Mouse (Mus musculus) MEL (cell line): ENCODE results near the gene Piezo1.

Experiments
- CTCF ChIP-seq, 3 experiments: IDR thresholded peaks in 2 of 3; conservative IDR thresholded peaks in 1 of 3; 2 replicates each; pipeline ENCODE4 v1.5.1; 2011 to 2012; ENCODE audit warnings: low read length in 3 of 3, low read depth in 2 of 3, mild to moderate bottlenecking in 2 of 3, improper control_type of control experiment in 1 of 3, inconsistent platforms in 1 of 3, mixed read lengths in 1 of 3, moderate library complexity in 1 of 3; ENCODE audit not compliant: control insufficient read depth in 1 of 3, insufficient read depth in 1 of 3, poor library complexity in 1 of 3, severe bottlenecking in 1 of 3
- POLR2A ChIP-seq, 2 experiments: IDR thresholded peaks; 2 replicates each; pipeline ENCODE4 v1.6.1; 2011 to 2012; ENCODE audit warnings: low read length in 2 of 2, mild to moderate bottlenecking in 2 of 2, control low read depth in 1 of 2, improper control_type of control experiment in 1 of 2, low read depth in 1 of 2, moderate library complexity in 1 of 2; ENCODE audit not compliant: control insufficient read depth in 1 of 2, insufficient read depth in 1 of 2, poor library complexity in 1 of 2

DNA sequence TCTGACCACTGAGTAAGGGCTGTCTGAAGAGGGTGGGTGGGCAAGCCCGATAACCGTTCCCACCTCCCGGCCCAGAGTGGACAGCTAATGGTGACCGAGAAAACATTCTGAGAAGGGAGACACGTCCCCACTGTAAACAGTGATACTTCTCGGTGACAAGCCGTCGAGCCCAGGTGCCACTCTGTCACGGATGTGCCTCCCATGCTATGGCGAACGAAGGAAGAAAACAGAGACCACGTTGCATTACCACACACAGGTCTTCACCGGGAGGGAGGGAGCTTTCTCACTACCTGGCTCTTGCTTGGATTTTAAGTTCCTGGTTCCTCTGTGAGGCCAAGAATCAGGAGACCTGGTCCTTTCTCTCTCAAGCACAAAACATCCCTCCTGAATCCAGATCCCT is 2.8 kb downstream of the Piezo1 start:
- TF ChIP-seq CTCF (IDR thresholded peaks at IDR 0.05 in 2 of 3, conservative IDR thresholded peaks at IDR 0.05 in 1 of 3; ENCODE audit: control insufficient read depth in 1 of 3, insufficient read depth in 1 of 3, low read depth in 2 of 3, low read length in 3 of 3, poor library complexity in 1 of 3, severe bottlenecking in 1 of 3) (no peak), POLR2A (IDR thresholded peaks at IDR 0.05; ENCODE audit: control insufficient read depth in 1 of 2, insufficient read depth in 1 of 2, low read depth in 1 of 2, low read length in 2 of 2, poor library complexity in 1 of 2) (no peak)
